Mouse (Mus musculus): Measurements from ENCODE around the gene Gapdh.
A peak's percentile ranks its signal among the peaks of the same experiment; 100 is the strongest.

Gene Gapdh

GRCm38 (mm10) chr6:125148926-125149568, 17.2 kb downstream of the Gapdh start:
- no peak for DNase-seq (ENCODE audit: low spot score)

- DNase-seq (ENCODE audit: low spot score) = no peak
Observed at GRCm38 (mm10) chr6:125148251-125148925, 17.9 kb downstream of the Gapdh start.

- no peak for DNase-seq (ENCODE audit: low spot score)
Observed at GRCm38 (mm10) chr6:125147329-125147728, 18.9 kb downstream of the Gapdh start.

- no peak for DNase-seq (ENCODE audit: low spot score)
Observed at GRCm38 (mm10) chr6:125146797-125147196, 19.5 kb downstream of the Gapdh start.

- DNase-seq (ENCODE audit: low spot score) = no peak
Observed at GRCm38 (mm10) chr6:125146148-125146547, 20.1 kb downstream of the Gapdh start.

- no peak for DNase-seq (ENCODE audit: low spot score)
Observed at GRCm38 (mm10) chr6:125145479-125145951, 20.8 kb downstream of the Gapdh start.

- peak; percentile 76 for DNase-seq (ENCODE audit: low spot score)
Observed at GRCm38 (mm10) chr6:125145001-125145400, 21.3 kb downstream of the Gapdh start, which contains the start of gene Iffo1. TSS of gene Iffo1 (plus strand) at chr6:125145241.

- no peak for DNase-seq (ENCODE audit: low spot score)
Observed at GRCm38 (mm10) chr6:125143904-125144303, 22.4 kb downstream of the Gapdh start.

- no peak for DNase-seq (ENCODE audit: low spot score)
Observed at GRCm38 (mm10) chr6:125143128-125143527, 23.1 kb downstream of the Gapdh start.

GRCm38 (mm10) chr6:125142436-125142835, 23.8 kb downstream of the Gapdh start:
- DNase-seq (ENCODE audit: low spot score) = no peak

- no peak for DNase-seq (ENCODE audit: low spot score)
Observed at GRCm38 (mm10) chr6:125139747-125140146, 26.5 kb downstream of the Gapdh start.

- DNase-seq (ENCODE audit: low spot score) = no peak
Observed at GRCm38 (mm10) chr6:125137002-125137671, 29.1 kb downstream of the Gapdh start.

- DNase-seq (ENCODE audit: low spot score) = no peak
Observed at GRCm38 (mm10) chr6:125132470-125132869, 33.8 kb downstream of the Gapdh start.

GRCm38 (mm10) chr6:125131302-125132156, 34.7 kb downstream of the Gapdh start, which contains the start of gene Nop2:
TSS of gene Nop2 (plus strand) at chr6:125131909.
- DNase-seq (ENCODE audit: low spot score) = peak; percentile 64

- DNase-seq (ENCODE audit: low spot score) = no peak
Observed at GRCm38 (mm10) chr6:125129710-125130402, 36.4 kb downstream of the Gapdh start.

- no peak for DNase-seq (ENCODE audit: low spot score)
Observed at GRCm38 (mm10) chr6:125128724-125129123, 37.5 kb downstream of the Gapdh start.

GRCm38 (mm10) chr6:125119387-125119786, 46.9 kb downstream of the Gapdh start:
- no peak for DNase-seq (ENCODE audit: low spot score)

- DNase-seq (ENCODE audit: low spot score) = no peak
Observed at GRCm38 (mm10) chr6:125112553-125112952, 53.7 kb downstream of the Gapdh start.
